Mouse (Mus musculus) olfactory bulb, adult 2 months (tissue): ENCODE measurements around the gene Exosc10. TPM values are rescaled to one million over a fixed set of nuclear protein-coding genes. Genes with fewer than 3 reads are reported as not detected.
A peak's percentile ranks its signal among the peaks of the same experiment; 100 is the strongest.

ENCODE experiments used
- H3K27ac ChIP-seq: fragments of 200-500 bp; 2 replicates; pipeline ENCODE4 v1.5.1; 2012; ENCODE audit warnings: low read depth, low read length; ENCODE audit not compliant: insufficient read depth
- H3K4me1 ChIP-seq: fragments of 200-500 bp; 2 replicates; pipeline ENCODE4 v1.6.1; 2012; ENCODE audit warnings: low read length; ENCODE audit not compliant: control insufficient read depth, insufficient read depth
- H3K4me3 ChIP-seq: fragments of 200-500 bp; 2 replicates; pipeline ENCODE4 v1.5.1; 2012; ENCODE audit warnings: mild to moderate bottlenecking, low read depth, low read length, moderate library complexity; ENCODE audit not compliant: insufficient read depth
- CTCF ChIP-seq: fragments of 200-500 bp; IDR thresholded peaks from 2 replicates; pipeline ENCODE4 v1.5.1; 2012; ENCODE audit warnings: low read depth, mild to moderate bottlenecking, low read length, moderate library complexity; ENCODE audit not compliant: insufficient read depth
- POLR2A ChIP-seq: fragments of 200-500 bp; IDR thresholded peaks from 2 replicates; pipeline ENCODE4 v1.6.1; 2012; ENCODE audit warnings: mild to moderate bottlenecking, low read depth, low read length, moderate library complexity; ENCODE audit not compliant: insufficient read depth
- WGBS: fragments of 180-500 bp; shearing (Covaris S2); methylation state at CpG from one replicate; pipeline ENCODE4 v1.1.7; 2018; 5-methylcytosine and 5-hydroxymethylcytosine counted together
- polyA plus RNA-seq: library from polyadenylated mRNA; stranded (reverse); fragments of >200 nt; gene quantifications from 2 replicates; pipeline ENCODE4 v1.2.4, GENCODE M21; 2012; ENCODE audit warnings: low replicate concordance; ENCODE audit not compliant: missing spikeins, insufficient read depth, insufficient read length

The Exosc10 gene
- polyA plus RNA-seq, 1 experiment = not detected

DNA sequence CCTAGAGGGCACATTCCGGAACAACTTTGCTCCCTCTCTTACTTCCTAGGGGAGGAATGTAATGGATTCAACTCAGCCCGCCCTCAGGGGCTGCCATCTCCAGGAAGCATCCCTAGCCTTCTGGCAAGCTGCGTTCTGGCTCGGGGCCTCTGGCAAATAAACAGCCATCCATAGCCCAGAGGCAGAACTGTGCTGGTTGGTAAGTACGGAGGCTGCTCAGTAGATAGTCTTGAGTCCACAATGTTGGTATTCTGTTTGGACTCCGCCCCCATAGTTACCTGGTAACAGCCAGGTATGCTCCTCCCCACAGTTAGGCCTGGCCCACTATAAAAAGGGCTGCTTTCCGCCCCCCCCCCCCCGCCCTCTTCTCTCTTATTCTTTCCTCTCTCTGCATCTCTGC, 31.3 kb downstream of the Exosc10 start:
- Histone ChIP-seq H3K27ac (no peak overlapping the region), H3K4me1 (peaks cover 25% of the 10 kb centered on the region), H3K4me3 (no peak overlapping the region)
- WGBS = 54% methylated on average over 7 of the region's 8 CpGs
- TF ChIP-seq POLR2A = no peak
- TF ChIP-seq CTCF = no peak

- Histone ChIP-seq H3K4me3 (peak overlapping the region; percentile 51), H3K4me1 (peaks cover 25% of the 10 kb centered on the region), H3K27ac (peak overlapping the region; percentile 69)
- 3% methylated on average over 18 of the region's 18 CpGs for WGBS
- TF ChIP-seq POLR2A (no peak), CTCF (no peak)
Measured at GRCm38 (mm10) chr4:148590421-148591170, 32.4 kb downstream of the Exosc10 start.

- TF ChIP-seq POLR2A = peak; percentile 58
- no peak for TF ChIP-seq CTCF
- under 1% methylated on average over 48 of the region's 50 CpGs for WGBS
- H3K27ac ChIP-seq = peak within 1 kb of the TSS; percentile 69
- peak within 1 kb of the TSS; percentile 79 for H3K4me3 ChIP-seq
- H3K4me1 ChIP-seq = peaks cover 25% of the 10 kb centered on the region
Measured at GRCm38 (mm10) chr4:148591171-148591630, 33.0 kb downstream of the Exosc10 start, which contains the start of gene Srm. TSS of gene Srm (plus strand) at chr4:148591503.

GRCm38 (mm10) chr4:148591637-148592380, 33.6 kb downstream of the Exosc10 start:
- no peak overlapping the region for H3K27ac ChIP-seq
- TF ChIP-seq POLR2A (no peak), CTCF (no peak)

DNA sequence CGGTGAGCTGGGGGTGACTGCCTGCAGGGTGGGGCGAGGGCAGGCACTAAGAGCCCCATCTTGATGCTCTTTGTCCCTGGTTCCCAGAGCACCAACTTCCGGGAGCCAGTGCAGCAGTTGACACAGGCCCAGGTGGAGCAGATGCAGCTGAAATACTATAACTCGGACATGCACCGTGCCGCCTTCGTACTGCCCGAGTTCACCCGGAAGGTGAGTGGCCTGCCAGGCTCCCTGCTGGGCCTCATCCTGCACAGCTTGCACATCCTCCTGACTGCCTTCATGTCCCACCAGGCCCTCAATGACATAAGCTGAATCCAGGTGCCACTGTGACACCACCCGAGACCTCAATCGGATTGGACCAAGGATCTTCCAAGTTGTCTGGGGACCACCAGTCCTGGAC, 35.8 kb downstream of the Exosc10 start:
- TF ChIP-seq CTCF = no peak
- TF ChIP-seq POLR2A = no peak
- H3K4me3 ChIP-seq = no peak overlapping the region
- peaks cover 25% of the 10 kb centered on the region for H3K4me1 ChIP-seq
- H3K27ac ChIP-seq = no peak overlapping the region
- 94% methylated on average over 11 of the region's 11 CpGs for WGBS

More at GRCm38 (mm10) chr4:148591637-148592380, 33.6 kb downstream of the Exosc10 start:
- peak overlapping the region; percentile 79 for H3K4me3 ChIP-seq
- WGBS = under 1% methylated on average over 52 of the region's 53 CpGs
- H3K4me1 ChIP-seq = peaks cover 25% of the 10 kb centered on the region

GRCm38 (mm10) chr4:148595916-148596315, 37.7 kb downstream of the Exosc10 start:
- no peak overlapping the region for H3K27ac ChIP-seq
- WGBS = 50% methylated on average over 6 of the region's 6 CpGs
- TF ChIP-seq CTCF = no peak
- TF ChIP-seq POLR2A = no peak
- no peak overlapping the region for H3K4me3 ChIP-seq
- H3K4me1 ChIP-seq = peaks cover 22% of the 10 kb centered on the region

DNA sequence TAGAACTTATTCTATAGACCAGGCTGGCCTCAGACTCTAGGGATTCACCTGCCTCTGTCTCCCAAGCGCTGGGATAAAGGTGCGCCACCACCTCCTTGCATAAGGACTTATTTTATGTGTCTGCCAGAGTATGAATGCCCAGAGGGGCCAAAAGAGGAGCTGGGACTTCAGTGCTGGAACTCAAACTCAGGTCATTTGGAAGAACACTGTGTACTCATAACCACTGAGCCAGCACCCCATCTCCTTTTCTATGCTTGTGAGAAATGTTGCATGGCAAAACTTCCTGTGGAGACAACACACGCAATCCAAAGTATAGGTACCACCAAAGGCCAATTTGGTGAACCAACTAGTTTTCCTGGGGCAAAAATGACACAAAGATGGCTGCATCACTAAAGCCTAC, 38.5 kb downstream of the Exosc10 start:
- 92% methylated on average over 3 of the region's 3 CpGs for WGBS
- no peak overlapping the region for H3K4me3 ChIP-seq
- H3K27ac ChIP-seq = no peak overlapping the region
- no peak for TF ChIP-seq CTCF
- TF ChIP-seq POLR2A = no peak
- H3K4me1 ChIP-seq = peaks cover 22% of the 10 kb centered on the region

GRCm38 (mm10) chr4:148598826-148599225, 40.6 kb downstream of the Exosc10 start:
- Histone ChIP-seq H3K27ac (no peak overlapping the region), H3K4me3 (no peak overlapping the region), H3K4me1 (peaks cover 15% of the 10 kb centered on the region)
- TF ChIP-seq CTCF (no peak), POLR2A (no peak)
- WGBS = 96% methylated on average over 12 of the region's 12 CpGs

- Histone ChIP-seq H3K4me3 (no peak overlapping the region), H3K27ac (no peak overlapping the region), H3K4me1 (peaks cover 23% of the 10 kb centered on the region)
- no peak for TF ChIP-seq POLR2A
- no peak for TF ChIP-seq CTCF
- 94% methylated on average over 4 of the region's 4 CpGs for WGBS
Measured at GRCm38 (mm10) chr4:148600316-148600715, 42.1 kb downstream of the Exosc10 start.

DNA sequence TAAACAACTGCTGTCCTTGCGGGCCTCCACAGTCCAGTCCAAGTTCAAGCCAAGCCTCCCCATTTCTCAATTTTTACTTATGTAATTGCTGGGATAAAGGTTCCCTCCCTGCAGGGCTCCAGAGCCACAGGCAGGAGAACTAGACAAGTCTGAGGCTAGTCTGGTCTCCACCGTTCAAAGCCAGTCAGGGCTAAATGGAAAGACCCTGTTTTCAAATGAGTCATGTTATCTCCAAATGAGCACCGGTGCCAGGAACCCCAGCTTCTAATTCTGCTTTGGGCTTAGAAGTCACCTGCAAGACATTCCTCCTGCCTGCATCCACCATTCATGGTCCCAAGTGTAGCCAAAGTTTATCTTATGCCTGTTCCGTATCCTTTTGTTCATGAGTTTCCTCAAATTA, 43.6 kb downstream of the Exosc10 start:
- 63% methylated on average over 4 of the region's 4 CpGs for WGBS
- Histone ChIP-seq H3K4me3 (no peak overlapping the region), H3K27ac (no peak overlapping the region), H3K4me1 (peaks cover 23% of the 10 kb centered on the region)
- TF ChIP-seq POLR2A = no peak
- TF ChIP-seq CTCF = no peak
